Mouse (Mus musculus): ENCODE results near the gene Znrf3. TPM values are rescaled to one million over a fixed set of nuclear protein-coding genes. Genes with fewer than 3 reads are reported as not detected.

The Znrf3 gene
- polyA plus RNA-seq, 1 experiment, result 13.0 TPM

- Histone ChIP-seq H3K27ac (ENCODE audit: control insufficient read depth, insufficient read depth, low read depth, low read length) (no peak overlapping the region), H3K4me3 (ENCODE audit: control insufficient read depth, low read depth, low read length) (no peak overlapping the region), H3K36me3 (ENCODE audit: control insufficient read depth, insufficient read depth, low read length) (no peaks in the 10 kb centered on the region), H3K4me1 (ENCODE audit: control insufficient read depth, insufficient read depth, low read length) (no peaks in the 10 kb centered on the region; the same call in 1 of the 2 replicates), H3K27me3 (ENCODE audit: control insufficient read depth, insufficient read depth, low read length) (no peaks in the 10 kb centered on the region)
- no peak for TF ChIP-seq POLR2A (IDR thresholded peaks at IDR 0.05; ENCODE audit: control insufficient read depth, low read depth, low read length)
- TF ChIP-seq CTCF (IDR thresholded peaks at IDR 0.05; ENCODE audit: control insufficient read depth, insufficient read depth, insufficient replicate concordance, low read depth, low read length), result no peak
Observed at GRCm38 (mm10) chr11:5414856-5415616, 29.6 kb downstream of the Znrf3 start.

GRCm38 (mm10) chr11:5412644-5413190, 31.9 kb downstream of the Znrf3 start:
- TF ChIP-seq POLR2A (IDR thresholded peaks at IDR 0.05; ENCODE audit: control insufficient read depth, low read depth, low read length) (no peak), CTCF (IDR thresholded peaks at IDR 0.05; ENCODE audit: control insufficient read depth, insufficient read depth, insufficient replicate concordance, low read depth, low read length) (no peak)
- Histone ChIP-seq H3K4me3 (ENCODE audit: control insufficient read depth, low read depth, low read length) (no peak overlapping the region), H3K4me1 (ENCODE audit: control insufficient read depth, insufficient read depth, low read length) (no peaks in the 10 kb centered on the region; the same call in 1 of the 2 replicates), H3K27me3 (ENCODE audit: control insufficient read depth, insufficient read depth, low read length) (no peaks in the 10 kb centered on the region), H3K27ac (ENCODE audit: control insufficient read depth, insufficient read depth, low read depth, low read length) (no peak overlapping the region), H3K36me3 (ENCODE audit: control insufficient read depth, insufficient read depth, low read length) (no peaks in the 10 kb centered on the region)

- no peak overlapping the region for H3K4me3 ChIP-seq (ENCODE audit: control insufficient read depth, low read depth, low read length)
- H3K27me3 ChIP-seq (ENCODE audit: control insufficient read depth, insufficient read depth, low read length), result no peaks in the 10 kb centered on the region
- no peaks in the 10 kb centered on the region; the same call in 1 of the 2 replicates for H3K4me1 ChIP-seq (ENCODE audit: control insufficient read depth, insufficient read depth, low read length)
- TF ChIP-seq POLR2A (IDR thresholded peaks at IDR 0.05; ENCODE audit: control insufficient read depth, low read depth, low read length) (no peak), CTCF (IDR thresholded peaks at IDR 0.05; ENCODE audit: control insufficient read depth, insufficient read depth, insufficient replicate concordance, low read depth, low read length) (no peak)
- no peak overlapping the region for H3K27ac ChIP-seq (ENCODE audit: control insufficient read depth, insufficient read depth, low read depth, low read length)
- H3K36me3 ChIP-seq (ENCODE audit: control insufficient read depth, insufficient read depth, low read length), result no peaks in the 10 kb centered on the region
Observed at GRCm38 (mm10) chr11:5411577-5411976, 33.1 kb downstream of the Znrf3 start.

GRCm38 (mm10) chr11:5404180-5404579, 40.5 kb downstream of the Znrf3 start:
- Histone ChIP-seq H3K4me1 (ENCODE audit: control insufficient read depth, insufficient read depth, low read length) (no peaks in the 10 kb centered on the region), H3K27ac (ENCODE audit: control insufficient read depth, insufficient read depth, low read depth, low read length) (no peak overlapping the region), H3K4me3 (ENCODE audit: control insufficient read depth, low read depth, low read length) (no peak overlapping the region), H3K36me3 (ENCODE audit: control insufficient read depth, insufficient read depth, low read length) (no peaks in the 10 kb centered on the region), H3K27me3 (ENCODE audit: control insufficient read depth, insufficient read depth, low read length) (no peaks in the 10 kb centered on the region)
- TF ChIP-seq CTCF (IDR thresholded peaks at IDR 0.05; ENCODE audit: control insufficient read depth, insufficient read depth, insufficient replicate concordance, low read depth, low read length), result no peak
- no peak for TF ChIP-seq POLR2A (IDR thresholded peaks at IDR 0.05; ENCODE audit: control insufficient read depth, low read depth, low read length)

GRCm38 (mm10) chr11:5402127-5402733, 42.4 kb downstream of the Znrf3 start:
- no peaks in the 10 kb centered on the region for H3K4me1 ChIP-seq (ENCODE audit: control insufficient read depth, insufficient read depth, low read length)
- H3K27me3 ChIP-seq (ENCODE audit: control insufficient read depth, insufficient read depth, low read length), result no peaks in the 10 kb centered on the region
- no peak overlapping the region for H3K4me3 ChIP-seq (ENCODE audit: control insufficient read depth, low read depth, low read length)
- TF ChIP-seq CTCF (IDR thresholded peaks at IDR 0.05; ENCODE audit: control insufficient read depth, insufficient read depth, insufficient replicate concordance, low read depth, low read length), result no peak
- TF ChIP-seq POLR2A (IDR thresholded peaks at IDR 0.05; ENCODE audit: control insufficient read depth, low read depth, low read length), result no peak
- H3K27ac ChIP-seq (ENCODE audit: control insufficient read depth, insufficient read depth, low read depth, low read length), result no peak overlapping the region
- no peaks in the 10 kb centered on the region for H3K36me3 ChIP-seq (ENCODE audit: control insufficient read depth, insufficient read depth, low read length)

- H3K27me3 ChIP-seq (ENCODE audit: control insufficient read depth, insufficient read depth, low read length), result no peaks in the 10 kb centered on the region
- H3K36me3 ChIP-seq (ENCODE audit: control insufficient read depth, insufficient read depth, low read length), result no peaks in the 10 kb centered on the region
- no peak for TF ChIP-seq CTCF (IDR thresholded peaks at IDR 0.05; ENCODE audit: control insufficient read depth, insufficient read depth, insufficient replicate concordance, low read depth, low read length)
- TF ChIP-seq POLR2A (IDR thresholded peaks at IDR 0.05; ENCODE audit: control insufficient read depth, low read depth, low read length), result no peak
- no peaks in the 10 kb centered on the region for H3K4me1 ChIP-seq (ENCODE audit: control insufficient read depth, insufficient read depth, low read length)
- no peak overlapping the region for H3K4me3 ChIP-seq (ENCODE audit: control insufficient read depth, low read depth, low read length)
- no peak overlapping the region for H3K27ac ChIP-seq (ENCODE audit: control insufficient read depth, insufficient read depth, low read depth, low read length)
Observed at GRCm38 (mm10) chr11:5398301-5399053, 46.2 kb downstream of the Znrf3 start.
